Mouse (Mus musculus) ES-Bruce4 (cell line): ENCODE measurements at regions not wholly inside any gene's neighbourhood (a gene's known extent, or its start where the extent isn't known, plus 50 kb on each side); places are given as distances from the start of the nearest gene placed in this dataset.

Source experiments
- CTCF ChIP-seq: IDR thresholded peaks from one replicate; pipeline ENCODE4 v1.8.1; 2011; ENCODE audit warnings: low read depth, low read length
- EP300 ChIP-seq: IDR thresholded peaks from 2 replicates; pipeline ENCODE4 v1.6.1; 2011; ENCODE audit warnings: low read depth, low read length; ENCODE audit not compliant: insufficient read depth
- POLR2A ChIP-seq: IDR thresholded peaks from one replicate; pipeline ENCODE4 v1.8.1; 2011; ENCODE audit warnings: low read length; ENCODE audit not compliant: insufficient read depth

DNA sequence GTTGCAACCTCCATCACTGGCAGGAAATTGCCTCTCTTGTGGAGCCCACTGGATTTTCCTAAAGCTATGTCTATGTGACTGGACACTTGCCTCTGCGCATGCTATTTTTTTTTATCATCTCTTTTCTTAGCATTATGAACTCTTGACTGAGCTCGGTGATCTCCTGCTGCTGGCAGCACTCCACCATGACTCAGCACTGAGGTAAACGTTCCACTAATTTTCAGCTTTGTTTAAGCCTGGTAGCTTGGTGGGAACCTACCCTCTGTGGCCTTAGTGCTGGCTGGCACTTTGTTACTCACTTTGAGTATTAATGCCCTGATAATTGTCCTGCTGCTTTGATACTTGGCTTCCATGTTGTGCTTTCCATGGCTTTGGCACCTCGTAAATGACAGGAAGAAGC lies 545.8 kb upstream of the Vstm2b start:
- TF ChIP-seq CTCF (no peak), EP300 (no peak), POLR2A (no peak)
